Mouse (Mus musculus) left cerebral cortex, adult 18-20 months (tissue): ENCODE measurements around the gene Man1c1. TPM values are rescaled to one million over a fixed set of nuclear protein-coding genes. Genes with fewer than 3 reads are reported as not detected.

Source experiments
- DNase-seq, 2 experiments: peaks; one replicate each; pipeline ENCODE4 v3.0.0; 2021 to 2022; ENCODE audit warnings: low spot score in 2 of 2, mixed read lengths in 1 of 2
- total RNA-seq, 2 experiments: library from RNA; stranded (reverse); gene quantifications; 2 replicates each; pipeline ENCODE4 v1.2.3; 2021

Gene Man1c1
- total RNA-seq, 2 experiments from 2014 or later, result 44.5 to 45.6 TPM

- DNase-seq, result no peak
Observed at GRCm38 (mm10) chr4:134612070-134612667, 91.9 kb downstream of the Man1c1 start.

GRCm38 (mm10) chr4:134610616-134611015, 93.5 kb downstream of the Man1c1 start:
- DNase-seq, result no peak

GRCm38 (mm10) chr4:134607679-134608078, 96.4 kb downstream of the Man1c1 start:
- no peak for DNase-seq

GRCm38 (mm10) chr4:134606054-134606453, 98.0 kb downstream of the Man1c1 start:
- peak in 1 of 2 experiments; percentile 33 for DNase-seq

- DNase-seq, result no peak
Observed at GRCm38 (mm10) chr4:134604472-134604871, 99.6 kb downstream of the Man1c1 start.

DNA sequence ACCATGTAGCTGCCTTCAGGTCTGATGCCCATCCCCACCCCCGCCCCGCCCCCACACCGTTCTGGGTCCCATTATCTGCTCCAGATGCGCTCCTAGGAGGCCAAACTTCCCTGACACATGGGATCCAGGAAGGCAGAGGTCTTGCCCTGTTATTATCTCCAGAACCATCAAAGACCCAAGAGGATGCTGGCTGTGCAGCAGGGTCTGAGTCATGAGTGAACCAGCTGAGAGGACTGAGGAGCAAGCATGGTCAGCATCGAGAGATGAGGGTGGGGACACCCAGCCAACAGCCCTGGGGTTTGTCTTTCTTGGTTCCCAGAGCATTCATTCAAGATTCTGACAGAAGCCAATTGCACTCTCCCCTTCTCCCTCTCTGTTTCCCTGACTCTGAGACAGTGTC, 100.5 kb downstream of the Man1c1 start:
- DNase-seq, result no peak

DNA sequence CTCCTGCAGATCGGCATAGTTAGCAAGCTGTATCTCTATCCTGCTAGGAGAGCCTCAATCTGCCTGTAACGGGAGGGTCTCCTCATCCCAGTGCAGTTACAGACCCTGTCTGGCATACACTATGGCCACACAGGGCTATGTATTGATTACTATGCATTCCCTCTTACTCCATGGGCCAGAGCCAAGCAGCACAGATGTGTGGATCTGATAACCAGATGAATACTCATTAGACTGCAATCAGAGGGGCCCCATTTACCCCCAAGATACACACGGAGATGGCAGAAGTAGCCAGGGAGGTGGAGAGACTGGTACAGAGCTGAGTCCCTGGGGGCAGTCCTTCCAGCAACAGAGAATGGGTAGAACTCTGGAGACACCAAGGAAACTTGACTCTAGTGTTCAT, 101.5 kb downstream of the Man1c1 start:
- no peak for DNase-seq

DNA sequence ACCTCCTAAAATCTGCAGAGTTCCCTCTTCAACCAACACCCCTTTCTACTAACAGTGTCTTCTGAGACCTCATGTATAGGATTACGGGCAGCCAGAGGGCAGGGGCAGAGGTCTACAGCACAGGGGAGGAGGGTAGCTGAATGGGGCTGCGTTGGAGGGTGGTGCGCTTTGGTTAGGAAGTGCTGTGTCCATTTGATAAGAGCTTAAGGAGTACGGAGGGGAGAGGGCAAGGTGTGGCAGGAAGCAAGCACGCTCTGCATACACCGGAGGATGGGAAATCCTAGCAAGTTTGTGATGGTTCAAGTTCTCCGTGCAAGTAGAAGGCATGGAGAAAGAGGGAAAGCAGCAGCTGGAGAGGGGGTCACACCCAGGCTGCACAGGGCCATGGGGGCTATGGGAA, 102.1 kb downstream of the Man1c1 start:
- no peak for DNase-seq

- DNase-seq, result no peak
Observed at GRCm38 (mm10) chr4:134601404-134601803, 102.7 kb downstream of the Man1c1 start.

DNA sequence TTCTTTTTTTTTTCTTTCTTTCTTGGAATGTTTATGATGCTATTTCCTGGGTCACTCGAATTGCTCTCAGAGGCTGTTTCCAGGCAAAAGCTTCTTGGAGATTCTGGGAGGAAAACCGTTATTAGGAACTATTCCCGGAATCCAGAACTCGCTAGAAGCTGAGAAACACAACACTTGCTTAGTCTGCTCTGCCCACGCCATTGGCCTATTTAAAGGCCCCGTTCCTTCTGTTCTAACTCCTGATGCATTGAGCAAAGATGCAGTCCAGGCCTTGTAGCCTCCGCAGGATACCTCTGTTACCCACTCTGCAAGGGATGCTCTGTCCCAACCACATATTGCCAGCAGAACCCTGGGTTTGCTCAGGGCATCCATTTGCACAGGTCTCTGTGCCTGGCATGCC, 103.3 kb downstream of the Man1c1 start:
- peak in 1 of 2 experiments; percentile 53 for DNase-seq

DNA sequence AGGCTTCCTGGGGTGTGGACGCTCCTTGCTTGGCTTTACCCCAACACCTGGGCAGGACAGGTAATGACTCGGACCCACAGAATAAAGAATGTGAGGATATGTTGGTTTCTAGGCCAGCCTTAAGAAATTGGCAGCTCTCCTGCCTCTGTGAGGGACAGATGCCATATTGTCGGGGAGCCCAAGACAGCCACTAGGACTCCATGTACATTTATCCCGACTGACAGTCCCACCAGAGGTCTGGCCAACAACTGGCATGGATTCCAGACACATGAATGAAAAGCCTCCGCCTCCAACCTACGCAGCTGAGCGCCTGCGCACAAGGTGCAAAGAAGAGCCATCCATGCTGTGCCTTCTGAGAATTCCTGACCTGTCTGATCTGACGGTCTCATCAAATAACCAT, 104.0 kb downstream of the Man1c1 start:
- DNase-seq, result no peak

- DNase-seq, result no peak
Observed at GRCm38 (mm10) chr4:134596816-134597692, 107.0 kb downstream of the Man1c1 start.

GRCm38 (mm10) chr4:134594731-134595439, 109.2 kb downstream of the Man1c1 start:
- no peak for DNase-seq

DNA sequence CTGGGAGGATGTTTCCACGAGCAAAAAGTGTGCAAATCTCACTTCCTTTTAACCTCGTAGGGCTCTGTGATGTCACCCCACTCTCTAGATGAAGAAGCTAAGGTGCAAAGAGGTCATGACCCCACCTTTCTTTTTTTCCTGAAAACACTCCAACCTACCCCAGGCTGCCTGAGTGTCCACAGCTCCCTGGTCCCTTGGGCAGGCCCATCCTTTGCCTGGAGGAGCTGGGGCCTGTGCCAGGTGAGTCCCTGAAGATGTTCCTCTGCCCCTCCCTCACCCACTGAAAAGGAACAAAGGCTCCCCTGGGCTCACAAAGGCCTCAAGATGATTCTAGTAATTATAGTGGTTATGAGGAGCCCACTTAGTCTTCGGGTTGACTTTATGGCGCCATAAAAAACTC, 111.6 kb downstream of the Man1c1 start:
- DNase-seq, result no peak

DNA sequence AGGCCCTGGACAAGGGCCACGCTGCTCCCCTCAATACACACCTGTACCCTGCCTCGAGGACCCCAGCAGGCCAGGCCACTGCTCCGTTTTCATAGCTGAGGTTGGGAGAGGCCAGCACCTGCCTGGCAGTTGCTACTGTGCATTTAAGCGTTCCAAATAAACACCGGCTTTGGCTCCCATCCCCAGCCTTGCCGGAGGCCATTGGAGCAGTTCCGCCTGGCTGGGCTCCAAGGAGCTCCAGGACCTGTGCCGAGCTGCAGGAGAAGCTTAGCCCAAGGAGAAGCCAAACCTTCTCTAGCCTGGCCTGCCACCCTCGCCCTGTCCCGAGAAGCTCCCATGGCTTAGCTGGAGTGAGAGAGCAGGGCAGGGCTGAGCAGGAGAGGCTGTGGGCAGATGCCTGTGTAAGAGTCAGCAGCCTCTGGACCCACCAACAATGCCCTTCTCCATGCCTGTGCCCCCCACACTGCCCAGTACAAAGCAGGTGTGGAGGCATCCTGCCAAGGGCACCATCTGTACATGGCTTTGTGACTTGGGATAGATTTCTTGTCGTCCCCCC, 112.5 kb downstream of the Man1c1 start:
- peak in 1 of 2 experiments; percentile 47 for DNase-seq

DNA sequence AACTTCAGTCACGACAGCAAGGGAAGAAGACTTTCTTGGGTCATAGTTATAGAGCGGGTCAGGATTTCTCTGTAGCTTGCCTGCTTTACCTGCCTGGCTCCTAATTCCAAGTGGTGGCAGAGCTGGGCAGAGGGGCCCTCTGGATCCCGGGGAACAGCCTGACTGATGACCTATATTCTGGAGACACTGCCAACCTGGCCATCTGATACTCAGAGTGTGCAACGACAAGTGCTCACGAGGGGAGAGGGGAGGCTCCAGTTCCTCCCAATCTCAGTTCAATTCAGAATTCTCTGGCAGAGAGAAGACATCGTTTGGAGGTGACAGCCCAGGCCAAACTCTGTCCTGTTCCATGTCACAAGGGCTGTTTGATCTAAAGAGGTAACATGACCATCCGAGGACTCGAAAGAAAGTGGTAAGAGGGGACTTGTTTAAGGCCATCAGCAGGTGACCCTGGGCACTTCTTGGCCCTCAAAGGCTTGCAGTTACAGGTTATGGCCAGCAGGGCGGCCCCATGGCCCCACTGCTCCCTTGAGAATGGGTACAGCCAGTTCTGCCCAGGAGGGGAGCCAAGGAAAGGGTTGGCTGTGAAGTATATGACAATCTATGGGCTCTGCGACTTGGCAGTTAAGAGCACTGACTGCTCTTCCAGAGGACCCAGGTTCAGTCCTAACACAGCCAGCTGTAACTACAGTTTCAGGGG, 113.7 kb downstream of the Man1c1 start:
- DNase-seq, result no peak

DNA sequence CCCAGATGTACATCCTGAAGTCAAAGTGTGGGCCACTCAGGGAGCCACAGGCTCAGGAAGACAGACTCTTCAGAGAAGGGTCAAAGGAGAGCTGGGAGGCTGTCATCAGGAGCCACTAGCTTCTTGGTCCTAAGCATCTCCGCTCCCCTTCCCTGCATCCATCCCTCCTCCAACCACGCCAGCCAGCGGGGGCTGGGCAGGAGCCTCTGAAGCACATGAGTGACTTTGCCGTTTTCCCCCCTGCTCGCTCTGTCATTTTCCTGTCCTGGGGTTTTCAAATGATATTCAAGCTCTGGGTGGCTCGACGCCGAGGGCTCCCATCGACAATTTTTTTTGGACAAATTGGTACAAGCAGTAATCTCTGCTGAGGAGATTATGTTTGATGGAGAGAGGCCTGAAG, 114.3 kb downstream of the Man1c1 start:
- no peak for DNase-seq

- DNase-seq, result no peak
Observed at GRCm38 (mm10) chr4:134588951-134589350, 115.1 kb downstream of the Man1c1 start.

DNA sequence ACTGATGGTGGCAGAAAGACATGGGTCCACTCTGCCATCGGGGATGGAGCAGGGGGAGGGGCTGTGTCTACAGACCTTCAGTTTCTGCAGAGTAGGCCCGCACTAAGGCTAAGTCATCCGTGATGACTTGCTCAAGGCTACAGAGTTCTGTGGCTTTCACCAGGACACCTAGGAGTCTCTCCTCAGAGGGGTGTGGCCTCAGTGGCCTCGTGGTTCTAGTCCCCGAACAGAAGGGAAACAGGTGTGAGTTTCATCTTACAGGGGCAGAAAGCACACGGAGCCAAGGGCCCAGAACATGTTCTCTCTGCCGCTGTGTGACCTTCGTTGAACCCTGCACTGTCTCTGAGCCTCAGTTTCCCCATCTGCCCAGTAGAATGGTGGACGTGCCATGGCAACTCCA, 115.8 kb downstream of the Man1c1 start:
- no peak for DNase-seq

GRCm38 (mm10) chr4:134587636-134588197, 116.4 kb downstream of the Man1c1 start:
- no peak for DNase-seq

DNA sequence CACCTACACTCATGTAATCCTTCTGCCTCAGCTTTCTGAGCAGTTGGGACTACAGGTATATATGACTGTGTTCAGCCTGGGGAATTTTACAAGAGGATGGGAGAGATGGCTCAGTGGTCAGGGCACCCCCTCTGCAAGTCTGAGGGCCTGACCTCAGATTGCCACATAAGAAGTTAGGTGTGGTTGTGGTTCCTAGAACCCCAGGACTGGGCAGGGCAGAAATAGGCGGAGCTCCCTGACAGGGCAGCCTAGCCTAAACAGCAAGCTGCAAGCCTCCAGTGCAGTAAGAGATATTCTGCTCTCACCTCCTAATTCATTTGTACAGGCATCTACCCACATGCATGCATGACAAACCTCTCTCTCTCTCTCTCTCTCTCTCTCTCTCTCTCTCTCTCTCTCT, 117.5 kb downstream of the Man1c1 start:
- no peak for DNase-seq
